Mouse (Mus musculus): Measurements from ENCODE around the gene Cga. TPM values are rescaled to one million over a fixed set of nuclear protein-coding genes. Genes with fewer than 3 reads are reported as not detected.

Cga gene
- polyA plus RNA-seq (2016; fragmentation: Nextera tagmentation; extraction: Ambion mirVana), result 0.27 and 0.30 TPM in 2 replicates

GRCm38 (mm10) chr4:34893479-34893878, at the start of gene Cga:
TSS of gene Cga (plus strand) at chr4:34893779.
- 78% methylated on average over 1 of the region's 1 CpGs for WGBS
- Histone ChIP-seq H3K27ac (replicated peaks) (no peak within 1 kb of the TSS), H3K27me3 (ENCODE audit: low read depth, poor library complexity, severe bottlenecking) (peaks cover 36% of the 10 kb centered on the region)

GRCm38 (mm10) chr4:34843839-34844238, 49.7 kb upstream of the Cga start:
- Histone ChIP-seq H3K4me1 (peaks cover 5% of the 10 kb centered on the region), H3K4me3 (no peak overlapping the region), H3K36me3 (peaks cover 23% of the 10 kb centered on the region), H3K9me3 (replicated peaks) (no peaks in the 10 kb centered on the region), H3K27me3 (ENCODE audit: low read depth, poor library complexity, severe bottlenecking) (no peaks in the 10 kb centered on the region), H3K27ac (replicated peaks) (no peak overlapping the region)
- 93% methylated on average over 1 of the region's 1 CpGs for WGBS
- no peak for DNase-seq (ENCODE audit: low spot score)

More at GRCm38 (mm10) chr4:34893479-34893878, at the start of gene Cga:
- H3K4me3 ChIP-seq, result no peak within 1 kb of the TSS
- peaks cover 7% of the 10 kb centered on the region; the same call in 1 of the 2 replicates for H3K4me1 ChIP-seq
- H3K36me3 ChIP-seq, result no peaks in the 10 kb centered on the region
- no peak for DNase-seq (ENCODE audit: low spot score)
- H3K9me3 ChIP-seq (replicated peaks), result no peaks in the 10 kb centered on the region

DNA sequence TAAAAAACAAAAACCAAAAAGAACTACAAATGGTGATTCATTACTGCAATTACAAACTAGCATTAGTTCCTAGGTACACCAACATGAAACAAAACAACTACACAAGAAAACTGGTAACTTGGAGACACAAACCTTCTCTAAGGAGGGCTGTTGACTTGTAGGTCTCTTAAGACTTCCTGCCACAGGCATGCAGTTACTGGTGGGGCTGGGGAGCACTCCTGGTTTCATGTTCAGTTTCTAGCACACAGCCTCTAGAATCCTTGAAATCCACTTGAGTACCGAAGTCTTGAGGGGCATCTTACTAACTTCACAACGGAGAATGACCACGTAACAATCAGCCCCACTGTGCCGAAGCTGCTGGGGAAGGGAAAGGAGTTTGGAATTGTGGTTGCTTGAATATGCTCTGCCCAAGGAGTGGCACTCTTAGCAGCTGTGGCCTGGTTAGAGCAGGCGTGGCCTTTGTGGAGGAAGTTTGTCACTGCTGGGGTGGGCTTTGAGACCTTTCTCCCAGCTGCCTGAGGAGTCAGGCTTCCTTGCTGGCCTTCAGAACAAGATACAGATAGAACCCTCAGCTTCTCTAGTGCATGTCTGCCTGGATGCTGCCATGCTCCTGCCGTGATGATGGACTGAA, 45.8 kb upstream of the Cga start:
- Histone ChIP-seq H3K36me3 (peaks cover 48% of the 10 kb centered on the region), H3K4me3 (no peak overlapping the region), H3K27ac (replicated peaks) (no peak overlapping the region), H3K9me3 (replicated peaks) (no peaks in the 10 kb centered on the region), H3K4me1 (no peaks in the 10 kb centered on the region), H3K27me3 (ENCODE audit: low read depth, poor library complexity, severe bottlenecking) (no peaks in the 10 kb centered on the region)
- no peak for DNase-seq (ENCODE audit: low spot score)
- WGBS, result 90% methylated on average over 6 of the region's 6 CpGs

DNA sequence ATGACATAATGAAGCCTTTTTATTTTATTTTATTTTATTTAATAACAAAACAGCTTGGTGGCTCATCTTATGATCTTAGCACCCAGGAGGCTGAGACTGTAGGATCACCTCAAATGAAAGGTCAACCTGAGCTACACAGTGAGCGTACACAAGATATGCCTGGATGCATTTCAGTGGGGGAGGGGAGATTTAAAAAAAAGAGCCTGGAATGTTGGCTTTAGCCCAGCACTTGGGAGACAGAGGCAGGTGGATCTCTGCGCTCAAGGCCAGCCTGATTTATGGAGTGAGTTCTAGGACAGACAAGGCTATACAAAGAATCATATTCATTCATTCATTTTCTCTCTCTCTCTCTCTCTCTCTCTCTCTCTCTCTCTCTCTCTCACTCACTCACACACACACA, 43.4 kb upstream of the Cga start:
- H3K27ac ChIP-seq (replicated peaks), result no peak overlapping the region
- no peaks in the 10 kb centered on the region for H3K27me3 ChIP-seq (ENCODE audit: low read depth, poor library complexity, severe bottlenecking)
- DNase-seq (ENCODE audit: low spot score), result no peak
- H3K4me1 ChIP-seq, result no peaks in the 10 kb centered on the region
- WGBS, result 96% methylated on average over 2 of the region's 2 CpGs
- peaks cover 67% of the 10 kb centered on the region for H3K36me3 ChIP-seq
- H3K4me3 ChIP-seq, result no peak overlapping the region
- H3K9me3 ChIP-seq (replicated peaks), result no peaks in the 10 kb centered on the region

DNA sequence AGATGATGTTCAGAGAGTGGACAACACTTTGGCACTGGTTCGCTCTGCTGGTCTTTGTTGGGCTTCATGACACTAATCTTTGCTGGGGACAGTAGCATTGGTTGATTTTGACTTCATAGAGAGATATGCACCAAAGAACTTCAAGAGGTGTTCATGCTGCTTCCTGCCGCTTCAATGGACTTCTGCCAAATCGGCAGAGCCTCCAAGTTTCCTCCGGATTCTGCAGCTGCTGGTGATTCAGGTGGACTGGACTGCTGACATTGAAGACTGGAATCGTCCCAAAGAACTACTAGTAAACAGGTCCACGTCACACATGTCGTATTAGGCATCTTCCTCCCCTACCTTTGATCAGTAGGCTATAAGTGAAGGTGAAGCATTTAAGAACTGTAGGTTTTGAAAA, 41.5 kb upstream of the Cga start:
- Histone ChIP-seq H3K9me3 (replicated peaks) (no peaks in the 10 kb centered on the region), H3K36me3 (peaks cover 66% of the 10 kb centered on the region), H3K4me3 (no peak overlapping the region), H3K4me1 (no peaks in the 10 kb centered on the region), H3K27ac (replicated peaks) (no peak overlapping the region), H3K27me3 (ENCODE audit: low read depth, poor library complexity, severe bottlenecking) (no peaks in the 10 kb centered on the region)
- no peak for DNase-seq (ENCODE audit: low spot score)
- over 99% methylated on average over 7 of the region's 7 CpGs for WGBS

GRCm38 (mm10) chr4:34855966-34856365, 37.6 kb upstream of the Cga start:
- Histone ChIP-seq H3K27ac (replicated peaks) (no peak overlapping the region), H3K4me1 (no peaks in the 10 kb centered on the region), H3K4me3 (no peak overlapping the region), H3K9me3 (replicated peaks) (no peaks in the 10 kb centered on the region), H3K36me3 (peaks cover 47% of the 10 kb centered on the region), H3K27me3 (ENCODE audit: low read depth, poor library complexity, severe bottlenecking) (no peaks in the 10 kb centered on the region)
- DNase-seq (ENCODE audit: low spot score), result no peak
- 37% methylated on average over 1 of the region's 1 CpGs for WGBS

DNA sequence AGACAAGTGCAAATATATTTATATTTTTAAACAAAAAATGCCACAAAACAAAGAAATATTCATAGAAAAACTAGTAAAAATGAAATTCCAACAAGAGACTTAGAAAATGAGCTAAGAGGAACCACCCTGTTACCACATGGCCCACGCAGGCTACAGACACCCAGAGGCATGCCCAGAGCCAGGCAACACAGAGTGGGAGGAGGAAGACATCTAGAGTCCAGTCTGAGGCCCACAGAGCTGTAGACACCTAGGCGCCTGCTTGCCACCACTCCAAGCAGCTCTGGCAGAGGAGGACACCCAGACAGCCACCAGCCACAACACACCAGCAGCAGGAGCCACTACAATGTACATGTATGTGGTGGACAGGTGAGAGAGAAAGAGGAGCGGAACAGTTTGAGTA, 34.7 kb upstream of the Cga start:
- peaks cover 26% of the 10 kb centered on the region for H3K36me3 ChIP-seq
- H3K4me1 ChIP-seq, result no peaks in the 10 kb centered on the region
- no peaks in the 10 kb centered on the region for H3K27me3 ChIP-seq (ENCODE audit: low read depth, poor library complexity, severe bottlenecking)
- WGBS, result 96% methylated on average over 3 of the region's 3 CpGs
- H3K4me3 ChIP-seq, result no peak overlapping the region
- no peak for DNase-seq (ENCODE audit: low spot score)
- H3K9me3 ChIP-seq (replicated peaks), result no peaks in the 10 kb centered on the region
- H3K27ac ChIP-seq (replicated peaks), result no peak overlapping the region

DNA sequence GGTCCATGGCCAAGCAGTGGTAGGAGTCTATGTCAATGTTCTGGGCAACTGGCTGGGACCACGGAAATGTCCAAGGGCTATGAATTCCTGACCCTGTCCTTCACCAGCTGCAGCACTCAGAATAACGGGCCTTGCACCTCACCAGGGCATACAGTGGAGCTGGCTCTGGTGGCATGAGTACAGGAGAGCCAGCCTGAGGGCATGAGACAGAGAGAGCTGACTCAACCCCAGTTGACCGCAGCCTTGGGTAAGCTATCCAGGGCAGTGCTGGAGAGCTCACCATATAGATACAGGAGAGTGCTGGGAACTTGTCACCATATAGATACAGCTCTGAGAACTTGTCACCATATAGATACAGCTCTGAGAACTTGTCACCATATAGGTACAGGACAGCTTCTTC, 34.2 kb upstream of the Cga start:
- Histone ChIP-seq H3K9me3 (replicated peaks) (no peaks in the 10 kb centered on the region), H3K27me3 (ENCODE audit: low read depth, poor library complexity, severe bottlenecking) (no peaks in the 10 kb centered on the region), H3K4me1 (no peaks in the 10 kb centered on the region), H3K36me3 (peaks cover 21% of the 10 kb centered on the region), H3K4me3 (no peak overlapping the region), H3K27ac (replicated peaks) (no peak overlapping the region)
- WGBS, result 86% methylated on average over 3 of the region's 3 CpGs
- no peak for DNase-seq (ENCODE audit: low spot score)

DNA sequence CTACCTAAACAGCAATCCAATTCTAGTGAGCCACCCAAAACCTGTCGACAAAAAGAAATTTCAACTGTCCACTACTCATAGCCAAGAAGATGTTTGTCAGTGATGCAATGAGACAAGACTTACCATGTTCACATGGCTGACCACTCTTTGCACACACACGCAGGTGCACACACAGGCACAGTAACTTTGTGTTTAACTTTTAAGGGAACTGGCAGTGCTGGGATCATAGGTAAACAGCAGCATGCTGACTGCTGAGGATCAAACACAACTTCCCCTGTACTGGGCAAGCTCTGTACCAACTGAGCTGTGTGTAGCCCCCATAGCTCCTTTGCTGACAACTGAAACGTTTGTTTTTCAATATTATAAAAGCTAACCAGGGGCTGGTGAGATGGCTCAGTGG, 32.1 kb upstream of the Cga start:
- WGBS, result 91% methylated on average over 3 of the region's 3 CpGs
- Histone ChIP-seq H3K27me3 (ENCODE audit: low read depth, poor library complexity, severe bottlenecking) (no peaks in the 10 kb centered on the region), H3K4me3 (no peak overlapping the region), H3K9me3 (replicated peaks) (no peaks in the 10 kb centered on the region), H3K27ac (replicated peaks) (no peak overlapping the region), H3K36me3 (peaks cover 21% of the 10 kb centered on the region), H3K4me1 (no peaks in the 10 kb centered on the region)
- DNase-seq (ENCODE audit: low spot score), result no peak

GRCm38 (mm10) chr4:34869813-34870212, 23.8 kb upstream of the Cga start:
- no peaks in the 10 kb centered on the region for H3K27me3 ChIP-seq (ENCODE audit: low read depth, poor library complexity, severe bottlenecking)
- no peaks in the 10 kb centered on the region for H3K4me1 ChIP-seq
- no peak overlapping the region for H3K27ac ChIP-seq (replicated peaks)
- H3K9me3 ChIP-seq (replicated peaks), result no peaks in the 10 kb centered on the region
- no peak for DNase-seq (ENCODE audit: low spot score)
- H3K36me3 ChIP-seq, result peaks cover 43% of the 10 kb centered on the region
- H3K4me3 ChIP-seq, result no peak overlapping the region
- WGBS, result 87% methylated on average over 3 of the region's 3 CpGs

- no peak overlapping the region for H3K27ac ChIP-seq (replicated peaks)
- H3K36me3 ChIP-seq, result peaks cover 61% of the 10 kb centered on the region
- no peaks in the 10 kb centered on the region for H3K4me1 ChIP-seq
- DNase-seq (ENCODE audit: low spot score), result no peak
- H3K9me3 ChIP-seq (replicated peaks), result peaks cover 15% of the 10 kb centered on the region
- no peaks in the 10 kb centered on the region for H3K27me3 ChIP-seq (ENCODE audit: low read depth, poor library complexity, severe bottlenecking)
- no peak overlapping the region for H3K4me3 ChIP-seq
- 96% methylated on average over 4 of the region's 4 CpGs for WGBS
Observed at GRCm38 (mm10) chr4:34872896-34873495, 20.6 kb upstream of the Cga start.

- Histone ChIP-seq H3K27me3 (ENCODE audit: low read depth, poor library complexity, severe bottlenecking) (no peaks in the 10 kb centered on the region), H3K27ac (replicated peaks) (no peak overlapping the region), H3K9me3 (replicated peaks) (peaks cover 25% of the 10 kb centered on the region), H3K36me3 (peaks cover 62% of the 10 kb centered on the region), H3K4me1 (no peaks in the 10 kb centered on the region), H3K4me3 (no peak overlapping the region)
- DNase-seq (ENCODE audit: low spot score), result no peak
- WGBS, result 96% methylated on average over 1 of the region's 1 CpGs
Observed at GRCm38 (mm10) chr4:34874234-34874633, 19.3 kb upstream of the Cga start.

DNA sequence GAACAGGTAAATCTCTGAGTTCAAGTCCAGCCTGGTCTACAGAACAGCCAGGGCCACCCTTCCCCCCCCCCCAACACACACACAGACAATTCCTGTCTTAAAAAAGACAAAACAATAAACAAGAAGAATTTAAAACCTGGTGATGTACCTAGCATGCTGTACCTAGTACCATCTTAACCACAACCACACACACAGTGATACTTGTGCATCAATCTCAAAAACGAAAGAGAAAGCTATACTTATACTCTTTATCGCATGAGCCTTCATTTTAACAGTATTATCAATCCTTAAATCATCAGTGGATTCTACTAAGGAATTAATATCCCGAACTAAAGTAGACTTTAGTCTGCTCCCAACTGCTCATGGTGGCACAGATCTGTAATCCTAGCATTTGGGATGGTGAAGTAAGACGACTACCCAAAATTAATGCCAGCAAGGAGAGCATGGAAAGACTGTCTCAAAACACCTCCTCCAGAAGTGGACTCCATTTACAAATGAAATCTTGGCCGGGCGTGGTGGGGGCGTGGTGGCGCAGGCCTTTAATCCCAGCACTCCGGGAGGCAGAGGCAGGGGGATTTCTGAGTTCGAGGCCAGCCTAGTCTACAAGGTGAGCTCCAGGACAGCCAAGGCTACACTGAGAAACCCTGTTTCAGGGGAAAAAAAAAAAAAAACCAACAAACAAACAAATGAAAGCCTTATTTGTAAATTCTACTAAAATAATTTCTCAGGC, 12.5 kb upstream of the Cga start:
- 93% methylated on average over 10 of the region's 10 CpGs for WGBS
- Histone ChIP-seq H3K9me3 (replicated peaks) (peaks cover 25% of the 10 kb centered on the region), H3K4me3 (peak overlapping the region; percentile 90), H3K4me1 (peaks cover 25% of the 10 kb centered on the region), H3K27me3 (ENCODE audit: low read depth, poor library complexity, severe bottlenecking) (no peaks in the 10 kb centered on the region), H3K27ac (replicated peaks) (no peak overlapping the region), H3K36me3 (peaks cover 50% of the 10 kb centered on the region)
- no peak for DNase-seq (ENCODE audit: low spot score)

All from midbrain, embryonic 10.5 days (tissue).